Mouse (Mus musculus): Measurements from ENCODE around the gene Map3k20. TPM values are rescaled to one million over a fixed set of nuclear protein-coding genes. Genes with fewer than 3 reads are reported as not detected.
A peak's percentile ranks its signal among the peaks of the same experiment; 100 is the strongest.

The Map3k20 gene
- polyA plus RNA-seq, 1 experiment from 2014 or later, result 6.9 TPM

GRCm38 (mm10) chr2:72426776-72427175 lies 141.3 kb downstream of the Map3k20 start:
- Histone ChIP-seq H3K36me3 (replicated peaks) (no peaks in the 10 kb centered on the region), H3K9me3 (no peaks in the 10 kb centered on the region), H3K4me3 (no peak overlapping the region), H3K4me1 (peaks cover 28% of the 10 kb centered on the region), H3K27me3 (ENCODE audit: poor library complexity, severe bottlenecking) (peaks cover 87% of the 10 kb centered on the region), H3K27ac (no peak overlapping the region)
- peak; percentile 29 for DNase-seq (ENCODE audit: extremely low spot score, low spot score)
- 25% methylated on average over 8 of the region's 8 CpGs for WGBS

- Histone ChIP-seq H3K4me1 (peaks cover 28% of the 10 kb centered on the region), H3K36me3 (replicated peaks) (no peaks in the 10 kb centered on the region), H3K27me3 (ENCODE audit: poor library complexity, severe bottlenecking) (peaks cover 85% of the 10 kb centered on the region), H3K9me3 (no peaks in the 10 kb centered on the region), H3K4me3 (no peak overlapping the region), H3K27ac (no peak overlapping the region)
- WGBS, result 79% methylated on average over 11 of the region's 11 CpGs
- no peak for DNase-seq (ENCODE audit: extremely low spot score, low spot score)
Measured at GRCm38 (mm10) chr2:72427288-72427687, 141.9 kb downstream of the Map3k20 start.

DNA sequence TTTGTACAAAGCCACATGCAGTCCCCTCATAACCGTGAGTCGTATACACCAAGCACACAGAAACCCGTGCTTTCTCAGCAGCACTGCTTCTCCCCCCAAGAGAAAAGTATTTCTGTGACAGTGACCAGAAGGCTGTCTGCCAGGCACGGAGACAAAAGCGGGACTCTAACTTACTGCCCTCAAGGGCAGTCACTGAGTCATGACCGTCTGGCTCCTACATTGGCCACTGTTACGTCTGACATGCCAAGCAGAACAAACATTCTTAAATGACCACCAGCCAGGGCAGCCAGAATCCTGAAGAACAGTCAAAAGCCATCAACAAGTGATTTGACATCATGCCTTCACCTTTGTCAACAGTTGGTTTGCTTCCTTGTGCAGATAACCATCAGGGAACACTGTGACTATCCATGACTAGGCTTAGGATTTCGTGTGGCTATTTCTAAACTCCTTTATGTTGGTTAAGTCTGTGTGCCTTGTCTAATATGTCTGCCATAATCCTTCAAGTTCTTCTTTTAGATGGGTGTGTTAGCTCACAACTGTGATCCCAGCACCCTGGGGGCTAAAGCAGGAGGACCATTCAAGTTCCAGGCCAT lies 153.6 kb downstream of the Map3k20 start:
- WGBS, result 85% methylated on average over 8 of the region's 8 CpGs
- H3K36me3 ChIP-seq (replicated peaks), result 0 out of 2 replicates have a peak, but pooled peaks cover 2% of the 10 kb centered on the region
- no peaks in the 10 kb centered on the region for H3K9me3 ChIP-seq
- no peaks in the 10 kb centered on the region for H3K4me1 ChIP-seq
- peaks cover 3% of the 10 kb centered on the region; the same call in 1 of the 2 replicates for H3K27me3 ChIP-seq (ENCODE audit: poor library complexity, severe bottlenecking)
- no peak for DNase-seq (ENCODE audit: extremely low spot score, low spot score)
- no peak overlapping the region for H3K4me3 ChIP-seq
- no peak overlapping the region for H3K27ac ChIP-seq

- Histone ChIP-seq H3K4me1 (no peaks in the 10 kb centered on the region), H3K36me3 (replicated peaks) (0 out of 2 replicates have a peak, but pooled peaks cover 2% of the 10 kb centered on the region), H3K4me3 (no peak overlapping the region), H3K9me3 (no peaks in the 10 kb centered on the region), H3K27me3 (ENCODE audit: poor library complexity, severe bottlenecking) (0 out of 2 replicates have a peak, but pooled peaks cover 3% of the 10 kb centered on the region), H3K27ac (no peak overlapping the region)
- 95% methylated on average over 9 of the region's 9 CpGs for WGBS
- no peak for DNase-seq (ENCODE audit: extremely low spot score, low spot score)
Measured at GRCm38 (mm10) chr2:72441010-72441409, 155.6 kb downstream of the Map3k20 start.

- Histone ChIP-seq H3K27ac (no peak overlapping the region), H3K27me3 (ENCODE audit: poor library complexity, severe bottlenecking) (no peaks in the 10 kb centered on the region), H3K4me1 (peaks cover 10% of the 10 kb centered on the region), H3K9me3 (no peaks in the 10 kb centered on the region), H3K4me3 (no peak overlapping the region), H3K36me3 (replicated peaks) (0 out of 2 replicates have a peak, but pooled peaks cover 2% of the 10 kb centered on the region)
- no peak for DNase-seq (ENCODE audit: extremely low spot score, low spot score)
- WGBS, result 97% methylated on average over 6 of the region's 6 CpGs
Measured at GRCm38 (mm10) chr2:72442825-72443224, 157.4 kb downstream of the Map3k20 start.

DNA sequence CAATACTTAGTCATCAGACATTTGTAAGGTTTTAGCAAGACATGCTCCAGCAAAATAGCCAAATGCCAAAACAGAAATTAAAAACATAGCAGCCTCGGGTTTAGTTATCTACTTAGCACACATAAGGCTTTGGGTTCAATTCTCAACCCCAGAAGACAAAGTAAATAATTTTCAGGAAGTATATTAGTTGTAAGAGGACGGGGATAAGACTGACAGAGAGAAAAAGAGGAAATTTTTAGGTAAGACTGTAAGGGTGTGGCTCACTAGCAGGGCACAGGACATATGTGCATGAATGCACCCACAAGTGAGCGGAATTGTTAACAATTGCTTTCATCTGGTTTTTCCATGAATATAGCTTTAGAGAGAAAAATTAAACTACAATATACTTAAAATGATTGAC lies 158.5 kb downstream of the Map3k20 start:
- H3K9me3 ChIP-seq, result no peaks in the 10 kb centered on the region
- H3K27me3 ChIP-seq (ENCODE audit: poor library complexity, severe bottlenecking), result no peaks in the 10 kb centered on the region
- no peak for DNase-seq (ENCODE audit: extremely low spot score, low spot score)
- peaks cover 11% of the 10 kb centered on the region for H3K4me1 ChIP-seq
- 79% methylated on average over 3 of the region's 3 CpGs for WGBS
- no peak overlapping the region for H3K27ac ChIP-seq
- 0 out of 2 replicates have a peak, but pooled peaks cover 2% of the 10 kb centered on the region for H3K36me3 ChIP-seq (replicated peaks)
- no peak overlapping the region for H3K4me3 ChIP-seq

DNA sequence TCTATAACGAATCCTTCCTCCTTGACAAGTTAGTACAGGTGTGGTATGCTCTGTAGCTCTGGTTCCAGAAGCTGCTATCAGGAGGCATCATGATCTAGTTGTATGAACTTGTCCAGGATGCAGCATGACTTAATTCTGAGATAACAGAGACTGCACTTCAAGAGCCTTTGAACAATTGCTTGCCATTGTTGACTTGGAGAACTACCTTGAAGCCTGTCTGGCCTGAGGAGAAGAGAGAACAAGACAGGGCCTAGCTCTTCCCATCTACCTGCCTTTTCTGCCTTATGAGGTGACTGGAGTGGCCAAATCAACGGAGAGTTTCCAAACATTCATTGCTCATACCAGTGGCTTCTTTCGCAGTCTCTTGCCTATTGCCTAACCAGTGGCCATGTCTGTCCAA lies 160.7 kb downstream of the Map3k20 start:
- H3K27me3 ChIP-seq (ENCODE audit: poor library complexity, severe bottlenecking), result no peaks in the 10 kb centered on the region
- 0 out of 2 replicates have a peak, but pooled peaks cover under 1% of the 10 kb centered on the region for H3K36me3 ChIP-seq (replicated peaks)
- peaks cover 21% of the 10 kb centered on the region for H3K4me1 ChIP-seq
- H3K27ac ChIP-seq, result no peak overlapping the region
- WGBS, result 95% methylated on average over 3 of the region's 3 CpGs
- DNase-seq (ENCODE audit: extremely low spot score, low spot score), result no peak
- H3K9me3 ChIP-seq, result no peaks in the 10 kb centered on the region
- H3K4me3 ChIP-seq, result no peak overlapping the region

DNA sequence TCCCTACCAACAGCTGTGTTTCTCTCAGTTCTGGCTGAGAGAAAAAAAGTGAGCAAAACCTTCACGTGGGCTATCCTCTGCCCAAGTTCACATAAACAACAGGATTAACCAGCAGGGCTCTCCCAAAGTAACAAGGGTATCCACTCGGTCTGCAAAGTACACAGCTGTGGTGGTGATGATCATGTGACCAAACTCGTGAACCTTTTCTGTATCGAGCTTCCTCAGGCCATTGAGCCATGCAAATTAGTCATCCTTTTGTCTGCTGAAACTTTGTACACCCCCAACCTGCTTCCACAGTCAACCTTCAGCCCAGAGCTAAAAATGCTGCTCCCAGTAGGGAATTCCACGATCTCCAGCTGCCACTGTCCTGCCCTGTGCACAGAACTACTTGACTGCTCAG lies 161.2 kb downstream of the Map3k20 start:
- Histone ChIP-seq H3K9me3 (no peaks in the 10 kb centered on the region), H3K27me3 (ENCODE audit: poor library complexity, severe bottlenecking) (no peaks in the 10 kb centered on the region), H3K4me3 (no peak overlapping the region), H3K36me3 (replicated peaks) (no peaks in the 10 kb centered on the region), H3K4me1 (peaks cover 21% of the 10 kb centered on the region), H3K27ac (no peak overlapping the region)
- DNase-seq (ENCODE audit: extremely low spot score, low spot score), result no peak
- 59% methylated on average over 5 of the region's 5 CpGs for WGBS

DNA sequence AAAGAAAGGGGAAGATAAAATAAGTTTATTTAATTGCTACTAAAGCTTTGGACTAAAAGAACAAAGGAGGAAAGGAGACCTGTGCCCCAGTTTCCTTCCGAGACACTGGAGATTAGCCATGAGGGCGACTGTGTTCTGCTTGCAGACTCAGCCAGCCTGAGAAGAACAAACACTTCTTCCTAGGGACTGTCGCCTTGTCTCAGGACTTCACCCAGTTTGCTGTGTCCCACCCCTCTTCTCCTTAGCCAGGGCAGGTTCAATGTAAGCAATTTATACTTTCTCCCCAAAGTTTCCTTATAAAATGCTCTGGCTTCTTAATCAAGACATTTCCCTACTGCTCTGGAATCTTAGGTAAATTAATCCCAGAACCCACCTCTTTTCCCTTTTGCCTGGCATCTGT lies 168.1 kb downstream of the Map3k20 start:
- Histone ChIP-seq H3K36me3 (replicated peaks) (no peaks in the 10 kb centered on the region), H3K9me3 (no peaks in the 10 kb centered on the region), H3K27me3 (ENCODE audit: poor library complexity, severe bottlenecking) (peaks cover 14% of the 10 kb centered on the region; the same call in 1 of the 2 replicates), H3K4me1 (peaks cover 31% of the 10 kb centered on the region), H3K27ac (no peak overlapping the region), H3K4me3 (no peak overlapping the region)
- WGBS, result 30% methylated on average over 3 of the region's 3 CpGs
- no peak for DNase-seq (ENCODE audit: extremely low spot score, low spot score)

- Histone ChIP-seq H3K4me1 (peaks cover 20% of the 10 kb centered on the region), H3K36me3 (replicated peaks) (no peaks in the 10 kb centered on the region), H3K27me3 (ENCODE audit: poor library complexity, severe bottlenecking) (peaks cover 14% of the 10 kb centered on the region; the same call in 1 of the 2 replicates), H3K27ac (no peak overlapping the region), H3K4me3 (no peak overlapping the region), H3K9me3 (no peaks in the 10 kb centered on the region)
- 85% methylated on average over 1 of the region's 1 CpGs for WGBS
- DNase-seq (ENCODE audit: extremely low spot score, low spot score), result no peak
Measured at GRCm38 (mm10) chr2:72456189-72456588, 170.8 kb downstream of the Map3k20 start.

GRCm38 (mm10) chr2:72464376-72465014 lies 179.1 kb downstream of the Map3k20 start:
- DNase-seq (ENCODE audit: extremely low spot score, low spot score), result no peak
- 79% methylated on average over 7 of the region's 7 CpGs for WGBS

GRCm38 (mm10) chr2:72467604-72468003 lies 182.2 kb downstream of the Map3k20 start:
- Histone ChIP-seq H3K4me1 (0 out of 2 replicates have a peak, but pooled peaks cover 4% of the 10 kb centered on the region), H3K36me3 (replicated peaks) (no peaks in the 10 kb centered on the region), H3K27ac (no peak overlapping the region), H3K4me3 (no peak overlapping the region), H3K27me3 (ENCODE audit: poor library complexity, severe bottlenecking) (peaks cover 3% of the 10 kb centered on the region; the same call in 1 of the 2 replicates), H3K9me3 (no peaks in the 10 kb centered on the region)
- 91% methylated on average over 1 of the region's 1 CpGs for WGBS
- DNase-seq (ENCODE audit: extremely low spot score, low spot score), result no peak

More at GRCm38 (mm10) chr2:72464376-72465014, 179.1 kb downstream of the Map3k20 start:
- Histone ChIP-seq H3K27ac (no peak overlapping the region), H3K27me3 (ENCODE audit: poor library complexity, severe bottlenecking) (no peaks in the 10 kb centered on the region; the same call in 1 of the 2 replicates), H3K4me3 (no peak overlapping the region), H3K36me3 (replicated peaks) (no peaks in the 10 kb centered on the region), H3K4me1 (no peaks in the 10 kb centered on the region), H3K9me3 (no peaks in the 10 kb centered on the region)

- DNase-seq (ENCODE audit: extremely low spot score, low spot score), result no peak
- 76% methylated on average over 16 of the region's 16 CpGs for WGBS
- Histone ChIP-seq H3K27me3 (ENCODE audit: poor library complexity, severe bottlenecking) (peaks cover 25% of the 10 kb centered on the region), H3K27ac (no peak overlapping the region), H3K36me3 (replicated peaks) (no peaks in the 10 kb centered on the region), H3K9me3 (no peaks in the 10 kb centered on the region), H3K4me1 (peaks cover 32% of the 10 kb centered on the region), H3K4me3 (no peak overlapping the region)
Measured at GRCm38 (mm10) chr2:72471415-72472070, 186.1 kb downstream of the Map3k20 start.
